Mouse (Mus musculus) limb, embryonic 14.5 days (tissue): ENCODE data around the gene Mcf2l. TPM values are rescaled to one million over a fixed set of nuclear protein-coding genes. Genes with fewer than 3 reads are reported as not detected.

Experiments used
- ATAC-seq: fragments of 200-750 bp; cut with Nextera tagmentation; 2 replicates; pipeline ENCODE4 v1.8.0; 2017; ENCODE audit warnings: low read depth, moderate number of reproducible peaks, moderate TSS enrichment; ENCODE audit not compliant: low FRiP score
- DNase-seq: peaks from one replicate; pipeline ENCODE4 v3.0.0-alpha.2; 2015; ENCODE audit warnings: low spot score
- H3K27ac ChIP-seq: fragments of 300-500 bp; sonication (generic); replicated peaks from 2 replicates; pipeline ENCODE4 v1.5.1; 2014; ENCODE audit warnings: low read depth, mild to moderate bottlenecking, low read length, moderate library complexity, mixed read lengths
- H3K27me3 ChIP-seq: fragments of 300-500 bp; sonication (generic); 2 replicates; pipeline ENCODE4 v1.6.1; 2014; ENCODE audit warnings: low read length, mixed read lengths; ENCODE audit not compliant: control insufficient read depth, insufficient read depth
- H3K36me3 ChIP-seq: fragments of 300-500 bp; sonication (generic); 2 replicates; pipeline ENCODE4 v1.6.1; 2014; ENCODE audit warnings: mild to moderate bottlenecking, low read length, moderate library complexity, mixed read lengths; ENCODE audit not compliant: control insufficient read depth, insufficient read depth
- H3K4me1 ChIP-seq: fragments of 300-500 bp; sonication (generic); 2 replicates; pipeline ENCODE4 v1.6.1; 2014; ENCODE audit warnings: antibody characterized with exemption, low read length, mixed read lengths; ENCODE audit not compliant: control insufficient read depth, insufficient read depth
- H3K4me2 ChIP-seq: fragments of 300-500 bp; sonication (generic); replicated peaks from 2 replicates; pipeline ENCODE4 v1.6.1; 2014; ENCODE audit warnings: low read depth, mild to moderate bottlenecking, low read length, moderate library complexity; ENCODE audit not compliant: severe bottlenecking
- H3K4me3 ChIP-seq: fragments of 300-500 bp; sonication (generic); replicated peaks from 2 replicates; pipeline ENCODE4 v1.5.1; 2014; ENCODE audit warnings: low read length
- H3K9ac ChIP-seq: fragments of 300-500 bp; sonication (generic); 2 replicates; pipeline ENCODE4 v1.6.1; 2014; ENCODE audit warnings: mild to moderate bottlenecking, low read depth, low read length, moderate library complexity; ENCODE audit not compliant: severe bottlenecking
- H3K9me3 ChIP-seq: fragments of 300-500 bp; sonication (generic); 2 replicates; pipeline ENCODE4 v1.6.1; 2016; ENCODE audit warnings: low read length; ENCODE audit not compliant: control insufficient read depth
- POLR2A ChIP-seq: fragments of 200-500 bp; IDR thresholded peaks from 2 replicates; pipeline ENCODE4 v1.8.0; 2012; ENCODE audit warnings: inconsistent platforms, mild to moderate bottlenecking, moderate library complexity, borderline replicate concordance; ENCODE audit not compliant: insufficient read depth, insufficient read length; ENCODE audit errors: extremely low read depth
- WGBS: fragments of 180-500 bp; shearing (Covaris S2); extraction: QIAGEN DNeasy Blood & Tissue Kit; methylation state at CpG from one replicate; pipeline ENCODE4 v1.1.7; 2014; 5-methylcytosine and 5-hydroxymethylcytosine counted together
- polyA plus RNA-seq, 2 experiments: library from polyadenylated mRNA; depleted of rRNA in 1 of 2; stranded (reverse) in 1 of 2; unstranded in 1 of 2; fragments of >200 nt; fragmentation: Nextera tagmentation in 1 of 2; extraction: Ambion mirVana in 1 of 2; gene quantifications; 2 replicates each; pipeline versions ENCODE4 v1.2.1 to v1.2.3; 2012 to 2014

The Mcf2l gene
- polyA plus RNA-seq, 2 experiments: 11.5 to 14.9 TPM

- Histone ChIP-seq H3K27ac (no peak overlapping the region), H3K27me3 (no peaks in the 10 kb centered on the region), H3K4me3 (peak overlapping the region; percentile 52), H3K36me3 (no peaks in the 10 kb centered on the region), H3K4me1 (peaks cover 10% of the 10 kb centered on the region), H3K4me2 (peak overlapping the region; percentile 95), H3K9ac (peak overlapping the region; percentile 61; the same call in 1 of the 2 replicates), H3K9me3 (no peaks in the 10 kb centered on the region)
- WGBS: 66% methylated on average over 16 of the region's 16 CpGs
- no peak for TF ChIP-seq POLR2A
- no peak for ATAC-seq
- DNase-seq: no peak
These were observed 42.7 kb downstream of the Mcf2l start for GRCm38 (mm10) chr8:12916156-12916900.

GRCm38 (mm10) chr8:12917029-12917428 is 43.4 kb downstream of the Mcf2l start:
- Histone ChIP-seq H3K4me3 (no peak overlapping the region), H3K36me3 (no peaks in the 10 kb centered on the region), H3K27me3 (no peaks in the 10 kb centered on the region), H3K4me2 (no peak overlapping the region), H3K4me1 (peaks cover 10% of the 10 kb centered on the region), H3K9me3 (no peaks in the 10 kb centered on the region), H3K9ac (no peak overlapping the region), H3K27ac (no peak overlapping the region)
- DNase-seq (no peak), ATAC-seq (no peak)
- WGBS: 75% methylated on average over 3 of the region's 3 CpGs
- TF ChIP-seq POLR2A: no peak

GRCm38 (mm10) chr8:12917831-12918230 is 44.2 kb downstream of the Mcf2l start:
- ATAC-seq (no peak), DNase-seq (no peak)
- no peak overlapping the region for H3K4me3 ChIP-seq
- no peaks in the 10 kb centered on the region for H3K27me3 ChIP-seq
- WGBS: 81% methylated on average over 4 of the region's 4 CpGs
- no peak overlapping the region for H3K9ac ChIP-seq
- H3K4me2 ChIP-seq: no peak overlapping the region
- H3K36me3 ChIP-seq: no peaks in the 10 kb centered on the region
- H3K4me1 ChIP-seq: peaks cover 10% of the 10 kb centered on the region
- H3K27ac ChIP-seq: no peak overlapping the region
- H3K9me3 ChIP-seq: no peaks in the 10 kb centered on the region
- no peak for TF ChIP-seq POLR2A

GRCm38 (mm10) chr8:12920599-12920998 is 47.0 kb downstream of the Mcf2l start:
- Histone ChIP-seq H3K4me1 (peaks cover 6% of the 10 kb centered on the region; the same call in 1 of the 2 replicates), H3K9ac (no peak overlapping the region), H3K36me3 (no peaks in the 10 kb centered on the region), H3K27me3 (no peaks in the 10 kb centered on the region), H3K4me3 (no peak overlapping the region), H3K4me2 (no peak overlapping the region), H3K9me3 (no peaks in the 10 kb centered on the region), H3K27ac (no peak overlapping the region)
- ATAC-seq (no peak), DNase-seq (no peak)
- no peak for TF ChIP-seq POLR2A
- WGBS: 81% methylated on average over 4 of the region's 4 CpGs

GRCm38 (mm10) chr8:12925051-12925450 is 51.4 kb downstream of the Mcf2l start:
- no peak for TF ChIP-seq POLR2A
- no peak overlapping the region for H3K9ac ChIP-seq
- H3K27me3 ChIP-seq: no peaks in the 10 kb centered on the region
- no peaks in the 10 kb centered on the region for H3K36me3 ChIP-seq
- no peak overlapping the region for H3K4me2 ChIP-seq
- H3K4me1 ChIP-seq: no peaks in the 10 kb centered on the region
- no peak for DNase-seq
- no peak overlapping the region for H3K27ac ChIP-seq
- WGBS: 89% methylated on average over 8 of the region's 8 CpGs
- H3K4me3 ChIP-seq: no peak overlapping the region
- no peak for ATAC-seq
- no peaks in the 10 kb centered on the region for H3K9me3 ChIP-seq

- no peak overlapping the region for H3K4me2 ChIP-seq
- 0 out of 2 replicates have a peak, but pooled peaks have one; percentile 19 for ATAC-seq
- no peaks in the 10 kb centered on the region for H3K27me3 ChIP-seq
- no peak overlapping the region for H3K9ac ChIP-seq
- no peaks in the 10 kb centered on the region for H3K36me3 ChIP-seq
- no peak overlapping the region for H3K4me3 ChIP-seq
- H3K4me1 ChIP-seq: no peaks in the 10 kb centered on the region
- 39% methylated on average over 13 of the region's 13 CpGs for WGBS
- TF ChIP-seq POLR2A: no peak
- no peaks in the 10 kb centered on the region for H3K9me3 ChIP-seq
- no peak for DNase-seq
- H3K27ac ChIP-seq: no peak overlapping the region
These were observed 52.4 kb downstream of the Mcf2l start for GRCm38 (mm10) chr8:12925941-12926381.
